Mouse (Mus musculus) neural tube, embryonic 14.5 days (tissue): ENCODE measurements around the gene Cald1. TPM values are rescaled to one million over a fixed set of nuclear protein-coding genes. Genes with fewer than 3 reads are reported as not detected.
A peak's percentile ranks its signal among the peaks of the same experiment; 100 is the strongest.

Source experiments
- ATAC-seq: fragments of 200-750 bp; cut with Nextera tagmentation; 2 replicates; pipeline ENCODE4 v1.8.0; 2017; ENCODE audit warnings: low read depth, mild to moderate bottlenecking, moderate TSS enrichment, moderate library complexity
- H3K27ac ChIP-seq: fragments of 300-500 bp; sonication (generic); 2 replicates; pipeline ENCODE4 v1.5.1; 2014; ENCODE audit warnings: low read depth, mild to moderate bottlenecking, control low read depth, low read length, moderate library complexity, mixed read lengths
- H3K27me3 ChIP-seq: fragments of 300-500 bp; sonication (generic); 2 replicates; pipeline ENCODE4 v1.6.1; 2014; ENCODE audit warnings: low read length; ENCODE audit not compliant: control insufficient read depth, insufficient read depth
- H3K36me3 ChIP-seq: fragments of 300-500 bp; sonication (generic); 2 replicates; pipeline ENCODE4 v1.6.1; 2014; ENCODE audit warnings: low read length, mixed read lengths; ENCODE audit not compliant: control insufficient read depth, insufficient read depth
- H3K4me1 ChIP-seq: fragments of 300-500 bp; sonication (generic); 2 replicates; pipeline ENCODE4 v1.6.1; 2014; ENCODE audit warnings: low read length; ENCODE audit not compliant: control insufficient read depth, insufficient read depth
- H3K4me2 ChIP-seq: fragments of 300-500 bp; sonication (generic); 2 replicates; pipeline ENCODE4 v1.6.1; 2014; ENCODE audit warnings: mild to moderate bottlenecking, low read depth, low read length, control low read depth
- H3K4me3 ChIP-seq: fragments of 300-500 bp; sonication (generic); 2 replicates; pipeline ENCODE4 v1.5.1; 2014; ENCODE audit warnings: low read depth, low read length, control low read depth, mixed read lengths
- H3K9ac ChIP-seq: fragments of 300-500 bp; sonication (generic); replicated peaks from 2 replicates; pipeline ENCODE4 v1.6.1; 2014; ENCODE audit warnings: low read depth, mild to moderate bottlenecking, control low read depth, low read length, mixed read lengths
- H3K9me3 ChIP-seq: fragments of 300-500 bp; sonication (generic); 2 replicates; pipeline ENCODE4 v1.6.1; 2016; ENCODE audit warnings: low read length; ENCODE audit not compliant: control insufficient read depth
- WGBS: fragments of 180-500 bp; shearing (Covaris S2); extraction: QIAGEN DNeasy Blood & Tissue Kit; methylation state at CpG from one replicate; pipeline ENCODE4 v1.1.7; 2014; 5-methylcytosine and 5-hydroxymethylcytosine counted together
- polyA plus RNA-seq: library from polyadenylated mRNA; unstranded; fragments of >200 nt; fragmentation: Nextera tagmentation; extraction: Ambion mirVana; gene quantifications from 2 replicates; pipeline ENCODE4 v1.2.1, GENCODE M21; 2014

Cald1 gene
- polyA plus RNA-seq, 1 experiment from 2014 or later = 29.1 TPM

- H3K4me1 ChIP-seq = peaks cover 23% of the 10 kb centered on the region
- H3K4me3 ChIP-seq = no peak overlapping the region
- H3K9ac ChIP-seq = no peak overlapping the region
- ATAC-seq = no peak
- H3K9me3 ChIP-seq = no peaks in the 10 kb centered on the region
- H3K27me3 ChIP-seq = no peaks in the 10 kb centered on the region
- no peaks in the 10 kb centered on the region for H3K36me3 ChIP-seq
- no peak overlapping the region for H3K4me2 ChIP-seq
- H3K27ac ChIP-seq = no peak overlapping the region
- WGBS = 45% methylated on average over 2 of the region's 2 CpGs
Measured at GRCm38 (mm10) chr6:34707521-34707920, 109.2 kb downstream of the Cald1 start.

- 15% methylated on average over 13 of the region's 13 CpGs for WGBS
- Histone ChIP-seq H3K27me3 (no peaks in the 10 kb centered on the region), H3K4me2 (peak overlapping the region; percentile 75), H3K36me3 (no peaks in the 10 kb centered on the region), H3K4me3 (peak overlapping the region; percentile 47), H3K4me1 (peaks cover 23% of the 10 kb centered on the region), H3K9ac (peak overlapping the region; percentile 69; the same call in 1 of the 2 replicates), H3K27ac (peak overlapping the region; percentile 56; the same call in 1 of the 2 replicates), H3K9me3 (no peaks in the 10 kb centered on the region)
- peak; percentile 60 for ATAC-seq
Measured at GRCm38 (mm10) chr6:34708650-34709265, 110.5 kb downstream of the Cald1 start.

DNA sequence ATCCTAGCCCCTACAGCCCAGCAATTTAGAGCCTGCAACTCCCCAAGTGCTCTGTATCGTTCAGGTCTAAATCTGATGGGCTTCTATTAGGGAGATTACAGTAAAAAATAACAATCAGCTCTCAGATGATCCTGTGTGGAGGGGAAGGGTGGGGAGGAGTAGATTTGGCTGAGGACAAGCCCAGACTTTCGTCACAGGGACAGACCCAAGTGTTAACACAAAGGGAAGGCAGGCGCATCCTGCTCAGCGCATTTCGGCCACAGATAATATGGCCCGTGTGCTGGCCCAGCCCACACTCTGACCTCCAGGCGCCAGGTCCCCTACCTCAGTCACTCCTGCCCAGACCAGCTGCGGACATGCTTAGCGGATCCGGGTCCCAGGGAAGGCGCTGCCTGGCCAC lies 111.0 kb downstream of the Cald1 start:
- Histone ChIP-seq H3K9ac (peak overlapping the region; percentile 69), H3K4me1 (peaks cover 23% of the 10 kb centered on the region), H3K27ac (peak overlapping the region; percentile 61), H3K4me2 (peak overlapping the region; percentile 75), H3K9me3 (no peaks in the 10 kb centered on the region), H3K27me3 (no peaks in the 10 kb centered on the region), H3K36me3 (no peaks in the 10 kb centered on the region), H3K4me3 (peak overlapping the region; percentile 47)
- 2% methylated on average over 11 of the region's 11 CpGs for WGBS
- peak; percentile 87 for ATAC-seq

- 9% methylated on average over 14 of the region's 14 CpGs for WGBS
- Histone ChIP-seq H3K36me3 (no peaks in the 10 kb centered on the region), H3K4me3 (peak overlapping the region; percentile 47), H3K4me2 (peak overlapping the region; percentile 75), H3K9ac (peak overlapping the region; percentile 69), H3K4me1 (peaks cover 23% of the 10 kb centered on the region), H3K9me3 (no peaks in the 10 kb centered on the region), H3K27me3 (no peaks in the 10 kb centered on the region), H3K27ac (peak overlapping the region; percentile 61)
- ATAC-seq = peak; percentile 33; the same call in 1 of the 2 replicates
Measured at GRCm38 (mm10) chr6:34709946-34710682, 111.8 kb downstream of the Cald1 start.

DNA sequence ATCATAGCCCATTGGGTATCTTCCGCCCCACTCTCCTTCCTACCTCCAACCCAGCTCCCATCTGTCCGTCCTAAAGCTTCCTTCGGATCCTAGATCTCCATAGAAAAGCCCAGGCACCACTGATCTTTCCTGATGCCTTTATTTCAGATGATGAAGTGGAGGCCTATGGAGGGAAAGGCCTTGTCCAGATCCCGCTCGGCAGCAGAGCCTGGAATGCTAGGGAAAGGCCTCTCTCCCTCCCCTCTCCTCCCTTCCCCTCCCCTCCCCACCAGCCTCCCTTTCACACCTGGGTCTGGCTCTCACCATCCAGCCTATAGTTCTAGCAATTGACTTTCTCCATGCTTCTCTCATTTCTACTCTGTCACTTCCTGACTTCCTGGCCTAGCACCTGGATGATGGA lies 112.5 kb downstream of the Cald1 start:
- Histone ChIP-seq H3K27me3 (no peaks in the 10 kb centered on the region), H3K9ac (no peak overlapping the region), H3K4me1 (peaks cover 23% of the 10 kb centered on the region), H3K4me3 (peak overlapping the region; percentile 47; the same call in 1 of the 2 replicates), H3K36me3 (no peaks in the 10 kb centered on the region), H3K27ac (no peak overlapping the region), H3K9me3 (no peaks in the 10 kb centered on the region), H3K4me2 (peak overlapping the region; percentile 75)
- WGBS = 54% methylated on average over 5 of the region's 5 CpGs
- ATAC-seq = no peak

GRCm38 (mm10) chr6:34711620-34712019 lies 113.3 kb downstream of the Cald1 start:
- H3K4me3 ChIP-seq = no peak overlapping the region
- no peaks in the 10 kb centered on the region for H3K36me3 ChIP-seq
- H3K9me3 ChIP-seq = no peaks in the 10 kb centered on the region
- WGBS = 76% methylated on average over 10 of the region's 10 CpGs
- H3K9ac ChIP-seq = no peak overlapping the region
- H3K4me1 ChIP-seq = peaks cover 23% of the 10 kb centered on the region
- no peak for ATAC-seq
- no peaks in the 10 kb centered on the region for H3K27me3 ChIP-seq
- 0 out of 2 replicates have a peak overlapping the region, but pooled peaks have one; percentile 11 for H3K4me2 ChIP-seq
- no peak overlapping the region for H3K27ac ChIP-seq

DNA sequence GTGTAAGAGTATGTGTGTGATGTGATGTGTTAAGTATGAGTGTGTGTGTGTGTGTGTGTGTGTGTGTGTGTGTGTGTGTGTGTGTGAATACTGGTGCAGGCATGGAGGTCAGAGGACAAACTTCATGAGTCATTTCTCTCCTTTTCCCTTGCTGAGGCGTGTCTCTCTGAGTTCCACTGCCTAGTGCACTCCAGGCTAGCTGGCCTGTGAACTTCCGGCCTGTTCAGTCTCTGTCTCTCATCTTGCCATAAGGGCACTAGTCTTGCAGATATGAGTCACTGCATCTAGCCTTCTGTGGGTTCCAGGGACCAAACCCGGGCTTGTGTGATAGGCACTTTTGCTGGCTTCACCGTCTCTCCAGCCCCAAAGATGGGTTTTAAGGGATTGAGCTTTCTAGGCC lies 114.9 kb downstream of the Cald1 start:
- H3K4me2 ChIP-seq = no peak overlapping the region
- no peaks in the 10 kb centered on the region for H3K9me3 ChIP-seq
- no peak overlapping the region for H3K27ac ChIP-seq
- no peak for ATAC-seq
- no peaks in the 10 kb centered on the region for H3K36me3 ChIP-seq
- peaks cover 23% of the 10 kb centered on the region for H3K4me1 ChIP-seq
- WGBS = 91% methylated on average over 3 of the region's 4 CpGs
- H3K27me3 ChIP-seq = no peaks in the 10 kb centered on the region
- no peak overlapping the region for H3K9ac ChIP-seq
- H3K4me3 ChIP-seq = no peak overlapping the region

GRCm38 (mm10) chr6:34713777-34714176 lies 115.5 kb downstream of the Cald1 start:
- no peak overlapping the region for H3K4me3 ChIP-seq
- H3K9ac ChIP-seq = no peak overlapping the region
- no peak overlapping the region for H3K27ac ChIP-seq
- H3K4me1 ChIP-seq = peaks cover 17% of the 10 kb centered on the region
- ATAC-seq = no peak
- H3K27me3 ChIP-seq = no peaks in the 10 kb centered on the region
- WGBS = 94% methylated on average over 8 of the region's 8 CpGs
- no peak overlapping the region for H3K4me2 ChIP-seq
- H3K9me3 ChIP-seq = no peaks in the 10 kb centered on the region
- no peaks in the 10 kb centered on the region for H3K36me3 ChIP-seq

DNA sequence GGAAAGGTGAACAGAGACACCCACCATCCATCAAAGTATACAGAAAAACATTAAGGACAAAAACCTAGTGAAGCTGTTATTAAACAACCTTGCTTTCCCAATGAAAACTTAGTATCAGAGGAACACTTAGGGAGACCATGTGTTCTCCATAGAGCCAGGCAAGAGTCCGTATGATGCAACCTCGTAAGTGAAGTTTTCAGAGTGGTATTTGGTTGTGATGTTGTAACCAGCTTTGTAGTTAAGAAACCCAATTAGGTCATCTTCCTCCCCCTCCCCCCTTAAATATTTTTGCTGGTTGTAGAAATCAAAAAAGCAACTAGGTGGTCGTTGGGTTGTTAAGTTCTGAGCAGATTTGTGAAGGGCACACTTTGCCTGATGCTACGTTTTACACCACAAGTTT lies 116.3 kb downstream of the Cald1 start:
- Histone ChIP-seq H3K27ac (no peak overlapping the region), H3K4me1 (peaks cover 11% of the 10 kb centered on the region), H3K9ac (no peak overlapping the region), H3K36me3 (no peaks in the 10 kb centered on the region), H3K9me3 (no peaks in the 10 kb centered on the region), H3K4me3 (no peak overlapping the region), H3K27me3 (no peaks in the 10 kb centered on the region), H3K4me2 (no peak overlapping the region)
- WGBS = 93% methylated on average over 4 of the region's 4 CpGs
- no peak for ATAC-seq
